Mouse (Mus musculus) limb, embryonic 10.5 days (tissue): ENCODE measurements around the gene Jakmip3. TPM values are rescaled to one million over a fixed set of nuclear protein-coding genes. Genes with fewer than 3 reads are reported as not detected.
A peak's percentile ranks its signal among the peaks of the same experiment; 100 is the strongest.

Source experiments
- DNase-seq: peaks from one replicate; pipeline ENCODE4 v3.0.0-alpha.2; 2017; ENCODE audit warnings: low spot score
- H3K27ac ChIP-seq: fragments of 300-500 bp; sonication (generic); 2 replicates; pipeline ENCODE4 v1.5.1; 2016; ENCODE audit warnings: mild to moderate bottlenecking
- H3K27me3 ChIP-seq: fragments of 300-500 bp; sonication (generic); 2 replicates; pipeline ENCODE4 v1.6.1; 2016; ENCODE audit warnings: low read depth, mild to moderate bottlenecking; ENCODE audit not compliant: poor library complexity, severe bottlenecking
- H3K36me3 ChIP-seq: fragments of 300-500 bp; sonication (generic); 2 replicates; pipeline ENCODE4 v1.6.1; 2016; ENCODE audit warnings: mild to moderate bottlenecking, moderate library complexity
- H3K4me1 ChIP-seq: fragments of 300-500 bp; sonication (generic); 2 replicates; pipeline ENCODE4 v1.6.1; 2016
- H3K4me3 ChIP-seq: fragments of 300-500 bp; sonication (generic); 2 replicates; pipeline ENCODE4 v1.5.1; 2016; ENCODE audit warnings: mild to moderate bottlenecking, moderate library complexity
- H3K9me3 ChIP-seq: fragments of 300-500 bp; sonication (generic); replicated peaks from 2 replicates; pipeline ENCODE4 v1.6.1; 2016; ENCODE audit warnings: mild to moderate bottlenecking
- WGBS: fragments of 180-500 bp; shearing (Covaris S2); methylation state at CpG from one replicate; pipeline ENCODE4 v1.1.7; 2016; 5-methylcytosine and 5-hydroxymethylcytosine counted together
- polyA plus RNA-seq: library from polyadenylated mRNA; unstranded; fragments of >200 nt; fragmentation: Nextera tagmentation; extraction: Ambion mirVana; gene quantifications from 2 replicates; pipeline ENCODE4 v1.2.1, GENCODE M21; 2016

Gene Jakmip3
- polyA plus RNA-seq, 1 experiment from 2014 or later = 0.15 TPM

GRCm38 (mm10) chr7:138957106-138957505, 16.6 kb downstream of the Jakmip3 start:
- no peaks in the 10 kb centered on the region for H3K9me3 ChIP-seq
- H3K36me3 ChIP-seq = no peaks in the 10 kb centered on the region
- DNase-seq = no peak
- H3K4me3 ChIP-seq = no peak overlapping the region
- H3K27ac ChIP-seq = no peak overlapping the region
- 76% methylated on average over 6 of the region's 6 CpGs for WGBS
- no peaks in the 10 kb centered on the region for H3K27me3 ChIP-seq
- H3K4me1 ChIP-seq = no peaks in the 10 kb centered on the region

- H3K9me3 ChIP-seq = no peaks in the 10 kb centered on the region
- H3K27ac ChIP-seq = no peak overlapping the region
- WGBS = 90% methylated on average over 5 of the region's 5 CpGs
- no peak overlapping the region for H3K4me3 ChIP-seq
- no peaks in the 10 kb centered on the region for H3K27me3 ChIP-seq
- no peaks in the 10 kb centered on the region for H3K36me3 ChIP-seq
- no peaks in the 10 kb centered on the region for H3K4me1 ChIP-seq
- no peak for DNase-seq
Measured at GRCm38 (mm10) chr7:138959747-138960146, 19.2 kb downstream of the Jakmip3 start.

GRCm38 (mm10) chr7:138963756-138964155, 23.2 kb downstream of the Jakmip3 start:
- no peak overlapping the region for H3K4me3 ChIP-seq
- H3K27me3 ChIP-seq = no peaks in the 10 kb centered on the region
- DNase-seq = no peak
- no peaks in the 10 kb centered on the region for H3K9me3 ChIP-seq
- no peaks in the 10 kb centered on the region for H3K4me1 ChIP-seq
- 91% methylated on average over 5 of the region's 5 CpGs for WGBS
- H3K36me3 ChIP-seq = no peaks in the 10 kb centered on the region
- no peak overlapping the region for H3K27ac ChIP-seq

- no peak overlapping the region for H3K4me3 ChIP-seq
- H3K27ac ChIP-seq = no peak overlapping the region
- no peaks in the 10 kb centered on the region for H3K27me3 ChIP-seq
- WGBS = 75% methylated on average over 13 of the region's 13 CpGs
- no peak for DNase-seq
- no peaks in the 10 kb centered on the region for H3K4me1 ChIP-seq
- H3K9me3 ChIP-seq = no peaks in the 10 kb centered on the region
- H3K36me3 ChIP-seq = no peaks in the 10 kb centered on the region
Measured at GRCm38 (mm10) chr7:138968010-138968620, 27.6 kb downstream of the Jakmip3 start.

GRCm38 (mm10) chr7:138977510-138977909, 37.0 kb downstream of the Jakmip3 start:
- 90% methylated on average over 7 of the region's 7 CpGs for WGBS

GRCm38 (mm10) chr7:138984576-138984975, 44.0 kb downstream of the Jakmip3 start:
- H3K9me3 ChIP-seq = no peaks in the 10 kb centered on the region
- DNase-seq = no peak
- no peak overlapping the region for H3K4me3 ChIP-seq
- WGBS = 88% methylated on average over 6 of the region's 6 CpGs
- no peak overlapping the region for H3K27ac ChIP-seq
- H3K27me3 ChIP-seq = no peaks in the 10 kb centered on the region
- no peaks in the 10 kb centered on the region for H3K36me3 ChIP-seq
- H3K4me1 ChIP-seq = peaks cover 12% of the 10 kb centered on the region

More at GRCm38 (mm10) chr7:138977510-138977909, 37.0 kb downstream of the Jakmip3 start:
- DNase-seq = no peak
- H3K36me3 ChIP-seq = no peaks in the 10 kb centered on the region
- no peak overlapping the region for H3K27ac ChIP-seq
- H3K4me1 ChIP-seq = no peaks in the 10 kb centered on the region
- no peaks in the 10 kb centered on the region for H3K27me3 ChIP-seq
- no peaks in the 10 kb centered on the region for H3K9me3 ChIP-seq
- H3K4me3 ChIP-seq = no peak overlapping the region

GRCm38 (mm10) chr7:138989156-138989555, 48.6 kb downstream of the Jakmip3 start:
- 84% methylated on average over 9 of the region's 9 CpGs for WGBS
- Histone ChIP-seq H3K27me3 (no peaks in the 10 kb centered on the region), H3K27ac (no peak overlapping the region), H3K4me3 (no peak overlapping the region), H3K4me1 (peaks cover 12% of the 10 kb centered on the region), H3K9me3 (no peaks in the 10 kb centered on the region), H3K36me3 (no peaks in the 10 kb centered on the region)
- no peak for DNase-seq

GRCm38 (mm10) chr7:139002692-139003091, 62.2 kb downstream of the Jakmip3 start:
- no peaks in the 10 kb centered on the region for H3K4me1 ChIP-seq
- H3K9me3 ChIP-seq = no peaks in the 10 kb centered on the region
- no peaks in the 10 kb centered on the region for H3K36me3 ChIP-seq
- no peak overlapping the region for H3K4me3 ChIP-seq
- DNase-seq = no peak
- WGBS = 91% methylated on average over 9 of the region's 9 CpGs
- peaks cover 7% of the 10 kb centered on the region; the same call in 1 of the 2 replicates for H3K27me3 ChIP-seq
- no peak overlapping the region for H3K27ac ChIP-seq

- Histone ChIP-seq H3K9me3 (no peaks in the 10 kb centered on the region), H3K27me3 (peaks cover 12% of the 10 kb centered on the region; the same call in 1 of the 2 replicates), H3K27ac (no peak overlapping the region), H3K36me3 (no peaks in the 10 kb centered on the region), H3K4me1 (peaks cover 5% of the 10 kb centered on the region; the same call in 1 of the 2 replicates), H3K4me3 (no peak overlapping the region)
- no peak for DNase-seq
- WGBS = 88% methylated on average over 9 of the region's 9 CpGs
Measured at GRCm38 (mm10) chr7:139003250-139003649, 62.7 kb downstream of the Jakmip3 start.

- H3K27ac ChIP-seq = no peak overlapping the region; the same call in 1 of the 2 replicates
- H3K4me1 ChIP-seq = peaks cover 40% of the 10 kb centered on the region
- no peaks in the 10 kb centered on the region for H3K36me3 ChIP-seq
- peaks cover 28% of the 10 kb centered on the region for H3K27me3 ChIP-seq
- WGBS = 80% methylated on average over 7 of the region's 7 CpGs
- no peak overlapping the region for H3K4me3 ChIP-seq
- H3K9me3 ChIP-seq = no peaks in the 10 kb centered on the region
- no peak for DNase-seq
Measured at GRCm38 (mm10) chr7:139009786-139010502, 69.4 kb downstream of the Jakmip3 start.

- H3K27me3 ChIP-seq = peaks cover 26% of the 10 kb centered on the region
- H3K4me1 ChIP-seq = peaks cover 51% of the 10 kb centered on the region
- peak overlapping the region; percentile 75; the same call in 1 of the 2 replicates for H3K27ac ChIP-seq
- H3K9me3 ChIP-seq = no peaks in the 10 kb centered on the region
- no peaks in the 10 kb centered on the region for H3K36me3 ChIP-seq
- peak; percentile 79 for DNase-seq
- WGBS = 40% methylated on average over 3 of the region's 3 CpGs
- H3K4me3 ChIP-seq = no peak overlapping the region
Measured at GRCm38 (mm10) chr7:139011027-139011426, 70.5 kb downstream of the Jakmip3 start.

GRCm38 (mm10) chr7:139011586-139011985, 71.1 kb downstream of the Jakmip3 start:
- Histone ChIP-seq H3K4me1 (peaks cover 57% of the 10 kb centered on the region), H3K9me3 (no peaks in the 10 kb centered on the region), H3K27ac (peak overlapping the region; percentile 75), H3K36me3 (no peaks in the 10 kb centered on the region), H3K27me3 (peaks cover 21% of the 10 kb centered on the region), H3K4me3 (no peak overlapping the region)
- 89% methylated on average over 2 of the region's 2 CpGs for WGBS
- DNase-seq = no peak

GRCm38 (mm10) chr7:139012767-139013369, 72.3 kb downstream of the Jakmip3 start:
- Histone ChIP-seq H3K4me3 (no peak overlapping the region), H3K27me3 (peaks cover 20% of the 10 kb centered on the region), H3K36me3 (no peaks in the 10 kb centered on the region), H3K4me1 (peaks cover 68% of the 10 kb centered on the region), H3K9me3 (no peaks in the 10 kb centered on the region), H3K27ac (peak overlapping the region; percentile 80)
- no peak for DNase-seq
- 61% methylated on average over 6 of the region's 6 CpGs for WGBS
